Mouse (Mus musculus): Measurements from ENCODE around the gene Iyd. TPM values are rescaled to one million over a fixed set of nuclear protein-coding genes. Genes with fewer than 3 reads are reported as not detected.

Gene Iyd
- polyA plus RNA-seq, 1 experiment from 2014 or later, result 16.0 TPM

DNA sequence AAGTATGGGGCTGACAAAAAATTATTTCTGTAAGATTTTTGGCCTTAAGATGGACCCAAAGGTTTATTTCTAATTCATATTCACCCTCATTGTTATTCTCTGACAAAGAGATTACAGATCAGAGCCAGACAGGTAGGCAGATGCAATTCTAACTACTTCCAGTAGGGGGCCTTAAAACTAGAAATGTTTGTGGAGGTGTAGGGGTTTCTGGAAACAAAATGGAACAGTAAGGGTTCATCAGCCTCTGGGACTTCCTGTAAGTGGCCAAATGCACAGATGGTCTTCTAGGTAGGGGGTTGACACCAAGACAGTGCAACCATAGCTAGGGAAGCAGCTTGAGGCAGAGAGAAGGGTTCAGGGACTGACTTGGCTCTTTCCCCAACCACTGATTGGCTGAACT is 22.1 kb downstream of the Iyd start:
- TF ChIP-seq CTCF (IDR thresholded peaks at IDR 0.05; ENCODE audit: low read depth), result peak; percentile 49; the same call in 1 of the 2 replicates
- ATAC-seq (replicated peaks; ENCODE audit: low FRiP score, low read depth) (no peak), DNase-seq (ENCODE audit: low spot score) (no peak)
- no peak overlapping the region for H3K27ac ChIP-seq
- H3K9me3 ChIP-seq (replicated peaks; ENCODE audit: low read length), result no peaks in the 10 kb centered on the region
- no peaks in the 10 kb centered on the region for H3K27me3 ChIP-seq (ENCODE audit: insufficient read depth, low read length)
- H3K36me3 ChIP-seq (ENCODE audit: insufficient read depth, low read length), result no peaks in the 10 kb centered on the region
- no peak overlapping the region for H3K4me3 ChIP-seq (replicated peaks; ENCODE audit: low read depth, low read length)
- no peak overlapping the region for H3K9ac ChIP-seq (ENCODE audit: low read depth, low read length)
- H3K4me2 ChIP-seq (ENCODE audit: low read length), result no peak overlapping the region
- H3K4me1 ChIP-seq (replicated peaks; ENCODE audit: insufficient read depth, low read length), result peaks cover 3% of the 10 kb centered on the region; the same call in 1 of the 2 replicates

- ATAC-seq (replicated peaks; ENCODE audit: low FRiP score, low read depth), result no peak; the same call in 1 of the 2 replicates
- no peak for TF ChIP-seq CTCF (IDR thresholded peaks at IDR 0.05; ENCODE audit: low read depth)
- H3K9me3 ChIP-seq (replicated peaks; ENCODE audit: low read length), result no peaks in the 10 kb centered on the region
- no peak overlapping the region for H3K4me2 ChIP-seq (ENCODE audit: low read length)
- H3K27ac ChIP-seq, result no peak overlapping the region
- peaks cover 3% of the 10 kb centered on the region; the same call in 1 of the 2 replicates for H3K4me1 ChIP-seq (replicated peaks; ENCODE audit: insufficient read depth, low read length)
- H3K4me3 ChIP-seq (replicated peaks; ENCODE audit: low read depth, low read length), result no peak overlapping the region
- H3K27me3 ChIP-seq (ENCODE audit: insufficient read depth, low read length), result no peaks in the 10 kb centered on the region
- 26% methylated on average over 4 of the region's 4 CpGs for WGBS
- DNase-seq (ENCODE audit: low spot score), result peak; percentile 72
- no peak overlapping the region for H3K9ac ChIP-seq (ENCODE audit: low read depth, low read length)
- no peaks in the 10 kb centered on the region for H3K36me3 ChIP-seq (ENCODE audit: insufficient read depth, low read length)
Observed at GRCm38 (mm10) chr10:3565126-3565525, 25.1 kb downstream of the Iyd start.

GRCm38 (mm10) chr10:3567821-3568220 is 27.8 kb downstream of the Iyd start:
- 73% methylated on average over 6 of the region's 6 CpGs for WGBS
- Histone ChIP-seq H3K27me3 (ENCODE audit: insufficient read depth, low read length) (no peaks in the 10 kb centered on the region), H3K4me1 (replicated peaks; ENCODE audit: insufficient read depth, low read length) (peaks cover 3% of the 10 kb centered on the region; the same call in 1 of the 2 replicates), H3K36me3 (ENCODE audit: insufficient read depth, low read length) (no peaks in the 10 kb centered on the region), H3K9ac (ENCODE audit: low read depth, low read length) (no peak overlapping the region), H3K9me3 (replicated peaks; ENCODE audit: low read length) (no peaks in the 10 kb centered on the region), H3K27ac (no peak overlapping the region), H3K4me2 (ENCODE audit: low read length) (no peak overlapping the region), H3K4me3 (replicated peaks; ENCODE audit: low read depth, low read length) (no peak overlapping the region)
- TF ChIP-seq CTCF (IDR thresholded peaks at IDR 0.05; ENCODE audit: low read depth), result peak; percentile 48
- DNase-seq (ENCODE audit: low spot score) (no peak), ATAC-seq (replicated peaks; ENCODE audit: low FRiP score, low read depth) (no peak)

DNA sequence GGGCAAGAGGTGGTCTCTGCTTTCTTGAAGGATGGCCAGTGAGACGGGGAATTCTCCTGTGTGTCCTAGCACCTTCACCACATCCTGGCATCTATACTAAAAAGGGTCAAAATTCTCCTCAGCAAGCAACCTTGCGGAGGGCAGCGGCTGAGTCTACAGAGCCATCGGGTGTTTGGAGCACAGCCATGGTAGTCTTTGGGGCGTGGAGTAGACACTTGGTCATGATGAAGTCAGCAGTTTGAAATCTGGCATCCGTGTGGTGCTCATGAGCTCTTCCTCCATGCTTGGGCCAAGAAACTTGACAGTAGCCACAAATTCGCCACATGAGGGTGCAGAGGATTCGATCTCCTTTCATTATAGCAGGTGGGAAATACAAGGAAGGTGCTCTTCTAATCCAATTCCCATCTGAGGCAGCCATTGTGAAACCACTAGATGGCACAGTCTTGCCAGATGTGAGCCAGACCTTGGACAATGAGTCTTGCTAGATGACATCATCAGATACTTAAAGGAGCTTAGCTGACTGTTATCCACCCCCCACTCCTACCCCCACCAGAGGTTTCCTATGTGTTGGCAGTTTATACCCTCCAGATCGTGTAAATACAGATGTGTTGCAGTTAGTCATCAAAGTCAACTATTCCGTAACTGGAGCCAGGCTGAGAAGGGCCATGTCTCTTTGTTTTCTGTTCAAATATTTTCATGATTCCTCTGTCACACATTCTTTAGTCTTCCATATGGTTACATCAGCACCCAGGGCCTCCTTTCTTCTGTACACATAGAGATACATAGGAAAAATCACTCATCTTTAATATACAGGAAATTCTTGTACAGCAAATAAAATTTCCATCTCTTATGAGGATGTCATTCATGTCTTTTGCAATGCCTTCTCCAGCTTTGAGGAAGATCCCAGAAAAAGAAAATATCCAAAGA is 32.9 kb downstream of the Iyd start:
- Histone ChIP-seq H3K36me3 (ENCODE audit: insufficient read depth, low read length) (no peaks in the 10 kb centered on the region), H3K4me2 (ENCODE audit: low read length) (no peak overlapping the region), H3K27ac (no peak overlapping the region), H3K27me3 (ENCODE audit: insufficient read depth, low read length) (no peaks in the 10 kb centered on the region), H3K4me1 (replicated peaks; ENCODE audit: insufficient read depth, low read length) (no peaks in the 10 kb centered on the region), H3K9me3 (replicated peaks; ENCODE audit: low read length) (no peaks in the 10 kb centered on the region), H3K4me3 (replicated peaks; ENCODE audit: low read depth, low read length) (no peak overlapping the region), H3K9ac (ENCODE audit: low read depth, low read length) (no peak overlapping the region)
- peak; percentile 74 for ATAC-seq (replicated peaks; ENCODE audit: low FRiP score, low read depth)
- peak; percentile 89 for TF ChIP-seq CTCF (IDR thresholded peaks at IDR 0.05; ENCODE audit: low read depth)
- DNase-seq (ENCODE audit: low spot score), result peak; percentile 91
- 64% methylated on average over 10 of the region's 10 CpGs for WGBS

GRCm38 (mm10) chr10:3573905-3574500 is 34.0 kb downstream of the Iyd start:
- no peaks in the 10 kb centered on the region for H3K36me3 ChIP-seq (ENCODE audit: insufficient read depth, low read length)
- 76% methylated on average over 4 of the region's 4 CpGs for WGBS
- DNase-seq (ENCODE audit: low spot score) (peak; percentile 70), ATAC-seq (replicated peaks; ENCODE audit: low FRiP score, low read depth) (no peak)
- no peak overlapping the region for H3K27ac ChIP-seq
- H3K9ac ChIP-seq (ENCODE audit: low read depth, low read length), result no peak overlapping the region
- no peak overlapping the region for H3K4me2 ChIP-seq (ENCODE audit: low read length)
- H3K27me3 ChIP-seq (ENCODE audit: insufficient read depth, low read length), result no peaks in the 10 kb centered on the region
- H3K9me3 ChIP-seq (replicated peaks; ENCODE audit: low read length), result no peaks in the 10 kb centered on the region
- peak; percentile 69 for TF ChIP-seq CTCF (IDR thresholded peaks at IDR 0.05; ENCODE audit: low read depth)
- H3K4me1 ChIP-seq (replicated peaks; ENCODE audit: insufficient read depth, low read length), result no peaks in the 10 kb centered on the region
- no peak overlapping the region for H3K4me3 ChIP-seq (replicated peaks; ENCODE audit: low read depth, low read length)

GRCm38 (mm10) chr10:3590632-3591031 is 50.6 kb downstream of the Iyd start:
- H3K27ac ChIP-seq, result no peak overlapping the region
- no peak for TF ChIP-seq CTCF (IDR thresholded peaks at IDR 0.05; ENCODE audit: low read depth)

More at GRCm38 (mm10) chr10:3590632-3591031, 50.6 kb downstream of the Iyd start:
- WGBS, result 86% methylated on average over 3 of the region's 3 CpGs
- H3K9ac ChIP-seq (ENCODE audit: low read depth, low read length), result no peak overlapping the region
- no peaks in the 10 kb centered on the region for H3K9me3 ChIP-seq (replicated peaks; ENCODE audit: low read length)
- no peak for DNase-seq (ENCODE audit: low spot score)
- 0 out of 2 replicates have a peak, but pooled peaks cover 2% of the 10 kb centered on the region for H3K4me1 ChIP-seq (replicated peaks; ENCODE audit: insufficient read depth, low read length)
- no peak overlapping the region for H3K4me2 ChIP-seq (ENCODE audit: low read length)
- no peak for ATAC-seq (replicated peaks; ENCODE audit: low FRiP score, low read depth)
- no peaks in the 10 kb centered on the region for H3K27me3 ChIP-seq (ENCODE audit: insufficient read depth, low read length)
- no peaks in the 10 kb centered on the region for H3K36me3 ChIP-seq (ENCODE audit: insufficient read depth, low read length)
- no peak overlapping the region for H3K4me3 ChIP-seq (replicated peaks; ENCODE audit: low read depth, low read length)

Data from kidney, postnatal 0 days (tissue).